Mouse (Mus musculus) thymus, adult 2 months (tissue): Measurements from ENCODE around the gene Zfp365.

ENCODE experiments used
- CTCF ChIP-seq: fragments of 200-500 bp; IDR thresholded peaks from 2 replicates; pipeline ENCODE4 v1.5.1; 2012; ENCODE audit warnings: mild to moderate bottlenecking, control low read depth, low read length, moderate library complexity, borderline replicate concordance; ENCODE audit not compliant: control insufficient read depth, poor library complexity, insufficient read depth; ENCODE audit errors: extremely low read depth
- POLR2A ChIP-seq: fragments of 200-500 bp; IDR thresholded peaks from 2 replicates; pipeline ENCODE4 v1.6.1; 2012; ENCODE audit warnings: mild to moderate bottlenecking, low read length, control low read depth, moderate library complexity; ENCODE audit not compliant: control insufficient read depth, poor library complexity, insufficient read depth; ENCODE audit errors: extremely low read depth

DNA sequence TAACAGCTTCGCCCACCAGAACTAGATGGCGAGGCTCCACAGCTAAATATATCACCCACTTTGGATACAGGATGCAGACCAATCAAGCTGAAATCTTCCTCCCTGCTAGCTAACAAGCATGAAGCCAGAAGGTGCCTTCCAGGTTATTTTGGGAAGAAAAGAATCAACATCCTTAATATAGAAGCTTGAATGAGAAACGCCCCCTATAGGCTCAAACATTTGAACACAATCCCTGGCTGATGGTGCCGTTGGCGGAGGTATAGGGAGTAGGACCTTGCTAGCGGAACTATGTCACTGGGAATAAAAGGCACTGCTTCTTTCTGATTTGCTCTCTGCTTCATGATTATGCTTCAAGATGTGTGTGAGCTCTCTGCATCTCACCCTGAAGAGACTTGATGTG, 9.3 kb upstream of the Zfp365 start:
- TF ChIP-seq CTCF (no peak), POLR2A (no peak)
